Mouse (Mus musculus): ENCODE results near the gene Ube2c.

DNA sequence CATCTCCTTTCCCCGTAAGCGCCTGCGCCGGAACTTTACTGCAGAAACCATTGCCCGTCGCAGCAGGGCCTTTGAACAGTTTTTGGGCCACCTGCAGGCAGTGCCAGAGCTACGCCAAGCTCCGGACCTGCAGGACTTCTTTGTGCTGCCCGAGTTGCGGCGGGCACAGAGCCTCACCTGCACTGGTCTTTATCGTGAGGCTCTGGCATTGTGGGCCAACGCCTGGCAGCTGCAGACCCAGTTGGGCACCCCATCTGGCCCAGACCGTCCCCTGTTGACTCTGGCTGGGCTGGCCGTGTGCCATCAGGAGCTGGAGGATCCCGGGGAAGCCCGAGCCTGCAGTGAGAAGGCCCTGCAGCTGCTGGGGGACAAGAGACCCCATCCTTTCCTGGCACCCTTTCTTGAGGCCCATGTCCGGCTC lies 22.2 kb downstream of the Ube2c start:
- TF ChIP-seq EP300 (optimal IDR thresholded peaks at IDR 0.05) (no peak), CTCF (IDR thresholded peaks at IDR 0.05; ENCODE audit: low read depth) (no peak)

Data from stomach, postnatal 0 days (tissue).